Mouse (Mus musculus) CD8-positive naive resting alpha-beta T cell, adult 2 months (primary cell): ENCODE data around the gene Ehbp1.

Experiments
- DNase-seq, 2 experiments: peaks; one replicate each; pipeline ENCODE4 v3.0.0; 2022; ENCODE audit warnings: low read depth in 2 of 2, low spot score in 2 of 2

Ehbp1 gene

DNA sequence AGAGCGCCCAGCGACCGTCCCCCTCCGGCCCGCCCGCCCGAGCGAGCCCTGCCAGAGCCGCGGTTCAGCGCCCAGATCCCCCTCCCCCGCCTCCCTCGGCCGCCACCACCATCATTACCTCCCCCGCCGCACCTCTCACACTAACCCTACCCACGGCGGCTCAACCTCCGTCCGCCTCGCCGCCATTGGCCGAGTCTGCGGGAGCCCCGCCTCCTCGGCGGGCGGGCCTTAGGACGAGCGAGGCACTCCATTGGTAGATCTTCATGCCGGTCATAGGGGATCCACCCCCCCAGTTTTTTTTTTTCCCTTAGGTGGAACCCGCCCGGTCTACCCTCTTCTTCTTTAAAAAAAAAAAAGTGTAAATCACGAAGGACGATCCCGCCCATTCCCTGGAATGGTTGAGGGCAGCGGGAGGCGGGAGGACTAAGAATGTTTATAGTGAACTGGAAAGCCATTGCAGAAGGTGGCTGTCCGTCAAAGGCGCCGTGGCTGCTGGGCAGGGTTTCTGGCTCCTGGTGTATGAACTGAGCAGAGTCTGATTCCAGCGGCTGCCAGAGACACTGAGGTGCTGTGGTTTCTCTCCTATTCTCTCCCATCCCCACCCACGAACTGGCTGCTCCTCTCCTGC, 55.1 kb downstream of the Ehbp1 start:
- peak; percentile 84 to 87 for DNase-seq

GRCm38 (mm10) chr11:22286371-22286872, 55.7 kb downstream of the Ehbp1 start:
- DNase-seq: peak; percentile 9 to 21

DNA sequence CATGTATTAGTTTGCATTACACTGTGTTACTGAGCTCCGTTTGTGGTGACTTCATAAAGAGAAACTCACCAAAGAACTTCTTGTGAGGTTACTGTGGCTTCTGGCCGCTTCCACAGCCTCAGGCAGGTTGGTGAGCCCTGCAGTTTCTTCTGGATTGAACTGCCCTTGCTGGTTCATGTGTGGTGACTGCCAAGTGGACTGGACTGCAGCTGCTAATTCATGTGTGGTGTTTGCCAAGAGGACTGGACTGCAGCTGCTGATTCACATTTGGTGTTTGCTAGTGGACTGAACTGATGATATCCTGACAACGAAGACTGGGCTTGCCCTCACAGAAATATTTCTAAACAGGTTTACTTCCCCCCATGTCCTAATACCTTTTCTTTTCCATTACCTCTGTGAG, 65.4 kb downstream of the Ehbp1 start:
- DNase-seq: no peak

- DNase-seq: no peak
These were observed 67.9 kb downstream of the Ehbp1 start for GRCm38 (mm10) chr11:22274144-22274543.

- DNase-seq: no peak
These were observed 68.7 kb downstream of the Ehbp1 start for GRCm38 (mm10) chr11:22273378-22273777.

GRCm38 (mm10) chr11:22271889-22272288, 70.2 kb downstream of the Ehbp1 start:
- no peak for DNase-seq

GRCm38 (mm10) chr11:22269643-22270042, 72.4 kb downstream of the Ehbp1 start:
- no peak for DNase-seq

- DNase-seq: no peak
These were observed 72.9 kb downstream of the Ehbp1 start for GRCm38 (mm10) chr11:22269173-22269572.

- DNase-seq: no peak
These were observed 75.1 kb downstream of the Ehbp1 start for GRCm38 (mm10) chr11:22267014-22267413.

DNA sequence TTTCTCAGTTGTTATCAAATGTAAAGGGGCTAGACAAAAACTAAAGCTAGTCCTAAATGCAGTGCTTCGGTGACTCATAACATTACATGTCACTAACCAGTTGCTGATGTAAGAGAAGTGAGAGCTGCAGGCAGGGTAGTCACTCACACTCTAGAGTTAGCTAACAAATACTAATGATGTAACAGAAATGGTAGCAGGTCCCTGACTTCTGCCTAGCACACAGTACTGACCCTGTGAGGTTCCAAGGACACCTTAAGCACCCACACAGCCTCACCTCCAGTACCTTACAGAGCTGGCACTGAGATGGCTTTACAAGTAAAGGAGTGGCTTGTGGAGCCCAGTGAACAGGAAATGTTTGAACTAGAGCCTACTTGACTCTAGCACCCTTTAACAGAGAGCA, 86.7 kb downstream of the Ehbp1 start:
- no peak for DNase-seq

GRCm38 (mm10) chr11:22249363-22249762, 92.7 kb downstream of the Ehbp1 start:
- no peak for DNase-seq

DNA sequence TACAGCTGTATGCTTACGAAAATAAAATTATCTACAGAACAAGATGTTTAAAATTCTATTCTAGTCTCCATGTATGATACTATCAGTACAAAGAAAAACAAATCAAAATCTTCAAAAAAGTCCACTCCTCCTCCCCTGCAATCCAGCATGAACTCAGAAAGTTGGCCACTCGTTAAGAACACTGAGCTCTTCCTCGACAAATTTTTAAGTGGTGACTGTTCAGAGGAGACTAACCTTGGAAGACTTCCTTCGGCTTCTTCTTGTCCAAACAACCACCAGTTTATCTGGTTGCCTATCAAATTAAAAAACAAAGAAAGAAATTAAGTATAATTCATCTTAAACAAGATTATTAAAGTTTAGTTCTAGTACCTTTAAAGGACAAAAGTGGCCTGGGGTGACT, 94.4 kb downstream of the Ehbp1 start:
- DNase-seq: no peak

GRCm38 (mm10) chr11:22247069-22247468, 95.0 kb downstream of the Ehbp1 start:
- no peak for DNase-seq

DNA sequence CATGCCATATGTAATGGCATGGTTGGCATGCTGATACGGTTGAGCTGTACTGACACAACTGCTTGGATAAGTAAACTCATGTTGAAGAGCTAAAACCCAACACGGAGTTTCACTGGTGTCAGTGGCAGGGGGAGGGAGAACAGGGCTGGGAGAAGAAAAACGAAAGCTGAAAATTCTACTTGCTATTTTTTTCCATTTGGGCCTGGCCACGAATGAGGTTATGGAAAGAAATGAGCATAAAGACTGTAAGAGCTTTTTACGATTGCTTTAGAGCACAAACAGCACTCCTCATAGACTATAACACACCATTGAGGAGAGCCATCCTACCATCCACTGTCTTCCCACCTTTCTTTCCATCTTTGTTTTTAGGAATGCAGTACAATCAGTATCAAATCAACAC, 106.5 kb downstream of the Ehbp1 start:
- no peak for DNase-seq

GRCm38 (mm10) chr11:22234739-22235138, 107.4 kb downstream of the Ehbp1 start:
- no peak for DNase-seq

GRCm38 (mm10) chr11:22230906-22231305, 111.2 kb downstream of the Ehbp1 start:
- DNase-seq: no peak

GRCm38 (mm10) chr11:22225619-22226018, 116.5 kb downstream of the Ehbp1 start:
- peak in 1 of 2 experiments; percentile 14 for DNase-seq

GRCm38 (mm10) chr11:22218222-22218621, 123.9 kb downstream of the Ehbp1 start:
- no peak for DNase-seq

GRCm38 (mm10) chr11:22216941-22217340, 125.2 kb downstream of the Ehbp1 start:
- no peak for DNase-seq

GRCm38 (mm10) chr11:22206611-22207010, 135.5 kb downstream of the Ehbp1 start:
- DNase-seq: no peak

- no peak for DNase-seq
These were observed 135.9 kb downstream of the Ehbp1 start for GRCm38 (mm10) chr11:22206191-22206590.

GRCm38 (mm10) chr11:22203413-22203812, 138.7 kb downstream of the Ehbp1 start:
- DNase-seq: no peak

- DNase-seq: no peak
These were observed 141.0 kb downstream of the Ehbp1 start for GRCm38 (mm10) chr11:22201125-22201524.
